Mouse (Mus musculus): ENCODE results near the gene Ndufc2. TPM values are rescaled to one million over a fixed set of nuclear protein-coding genes. Genes with fewer than 3 reads are reported as not detected.
"Not testable (repeated sequence)": the region's sequence is repeated elsewhere in the genome, so short reads cannot be mapped to it uniquely, and the experiment has no call there.

The Ndufc2 gene
- polyA plus RNA-seq, 1 experiment from 2014 or later = 352 TPM

GRCm38 (mm10) chr7:97433517-97433916 is 33.7 kb downstream of the Ndufc2 start:
- WGBS = 74% methylated on average over 3 of the region's 3 CpGs
- ATAC-seq (ENCODE audit: insufficient number of reproducible peaks, insufficient read depth, low FRiP score, low TSS enrichment); H3K9ac ChIP-seq; H3K4me3 ChIP-seq; H3K27ac ChIP-seq; H3K27me3 ChIP-seq; H3K9me3 ChIP-seq; H3K4me2 ChIP-seq (replicated peaks); H3K36me3 ChIP-seq: not testable (repeated sequence)
- peaks cover 13% of the 10 kb centered on the region for H3K4me1 ChIP-seq

GRCm38 (mm10) chr7:97434517-97434916 is 34.7 kb downstream of the Ndufc2 start:
- Histone ChIP-seq H3K9me3 (no peaks in the 10 kb centered on the region), H3K27ac (no peak overlapping the region), H3K9ac (no peak overlapping the region), H3K27me3 (no peaks in the 10 kb centered on the region), H3K4me3 (no peak overlapping the region), H3K4me1 (peaks cover 12% of the 10 kb centered on the region), H3K4me2 (replicated peaks) (no peak overlapping the region), H3K36me3 (no peaks in the 10 kb centered on the region)
- 80% methylated on average over 10 of the region's 10 CpGs for WGBS
- no peak for ATAC-seq (ENCODE audit: insufficient number of reproducible peaks, insufficient read depth, low FRiP score, low TSS enrichment)

GRCm38 (mm10) chr7:97438986-97439385 is 39.2 kb downstream of the Ndufc2 start:
- no peak for ATAC-seq (ENCODE audit: insufficient number of reproducible peaks, insufficient read depth, low FRiP score, low TSS enrichment)
- H3K36me3 ChIP-seq = no peaks in the 10 kb centered on the region
- H3K9ac ChIP-seq = no peak overlapping the region
- no peaks in the 10 kb centered on the region; the same call in 1 of the 2 replicates for H3K9me3 ChIP-seq
- H3K27ac ChIP-seq = no peak overlapping the region
- no peak overlapping the region for H3K4me2 ChIP-seq (replicated peaks)
- H3K27me3 ChIP-seq = no peaks in the 10 kb centered on the region
- no peak overlapping the region for H3K4me3 ChIP-seq
- no peaks in the 10 kb centered on the region for H3K4me1 ChIP-seq

- WGBS = 18% methylated on average over 6 of the region's 6 CpGs
- H3K4me3 ChIP-seq = no peak overlapping the region
- peaks cover 10% of the 10 kb centered on the region; the same call in 1 of the 2 replicates for H3K4me1 ChIP-seq
- no peak overlapping the region for H3K9ac ChIP-seq
- H3K27ac ChIP-seq = peak overlapping the region; percentile 80
- no peak overlapping the region for H3K4me2 ChIP-seq (replicated peaks)
- no peaks in the 10 kb centered on the region; the same call in 1 of the 2 replicates for H3K9me3 ChIP-seq
- no peaks in the 10 kb centered on the region for H3K27me3 ChIP-seq
- peak; percentile 84 for ATAC-seq (ENCODE audit: insufficient number of reproducible peaks, insufficient read depth, low FRiP score, low TSS enrichment)
- no peaks in the 10 kb centered on the region for H3K36me3 ChIP-seq
Measured at GRCm38 (mm10) chr7:97446171-97446925, 46.5 kb downstream of the Ndufc2 start.

GRCm38 (mm10) chr7:97447050-97447531 is 47.3 kb downstream of the Ndufc2 start:
- no peaks in the 10 kb centered on the region for H3K27me3 ChIP-seq
- H3K4me2 ChIP-seq (replicated peaks) = no peak overlapping the region
- no peaks in the 10 kb centered on the region for H3K9me3 ChIP-seq
- peaks cover 10% of the 10 kb centered on the region; the same call in 1 of the 2 replicates for H3K4me1 ChIP-seq
- 48% methylated on average over 6 of the region's 6 CpGs for WGBS
- no peak overlapping the region for H3K4me3 ChIP-seq
- no peak overlapping the region for H3K9ac ChIP-seq
- no peaks in the 10 kb centered on the region for H3K36me3 ChIP-seq
- H3K27ac ChIP-seq = peak overlapping the region; percentile 80
- ATAC-seq (ENCODE audit: insufficient number of reproducible peaks, insufficient read depth, low FRiP score, low TSS enrichment) = no peak

GRCm38 (mm10) chr7:97451023-97451422 is 51.2 kb downstream of the Ndufc2 start, which contains the start of gene Kctd14:
Gene Kctd14, plus strand, starts transcription at chr7:97451323.
- 86% methylated on average over 2 of the region's 2 CpGs for WGBS
- not testable (repeated sequence) for H3K27ac ChIP-seq; H3K9me3 ChIP-seq; H3K4me3 ChIP-seq; ATAC-seq (ENCODE audit: insufficient number of reproducible peaks, insufficient read depth, low FRiP score, low TSS enrichment); H3K36me3 ChIP-seq; H3K4me2 ChIP-seq (replicated peaks); H3K9ac ChIP-seq; H3K27me3 ChIP-seq
- peaks cover 10% of the 10 kb centered on the region; the same call in 1 of the 2 replicates for H3K4me1 ChIP-seq

GRCm38 (mm10) chr7:97452196-97452595 is 52.4 kb downstream of the Ndufc2 start:
- WGBS = 80% methylated on average over 6 of the region's 6 CpGs
- H3K9ac ChIP-seq = no peak overlapping the region
- peaks cover 3% of the 10 kb centered on the region; the same call in 1 of the 2 replicates for H3K4me1 ChIP-seq
- H3K9me3 ChIP-seq = no peaks in the 10 kb centered on the region
- no peak overlapping the region for H3K4me3 ChIP-seq
- no peak overlapping the region for H3K27ac ChIP-seq
- no peaks in the 10 kb centered on the region for H3K27me3 ChIP-seq
- H3K4me2 ChIP-seq (replicated peaks) = no peak overlapping the region
- ATAC-seq (ENCODE audit: insufficient number of reproducible peaks, insufficient read depth, low FRiP score, low TSS enrichment) = no peak
- no peaks in the 10 kb centered on the region for H3K36me3 ChIP-seq

GRCm38 (mm10) chr7:97453141-97453921 is 53.5 kb downstream of the Ndufc2 start:
- Histone ChIP-seq H3K36me3 (no peaks in the 10 kb centered on the region), H3K4me1 (no peaks in the 10 kb centered on the region; the same call in 1 of the 2 replicates), H3K4me3 (peak overlapping the region; percentile 41), H3K9me3 (no peaks in the 10 kb centered on the region), H3K9ac (peak overlapping the region; percentile 57), H3K4me2 (replicated peaks) (peak overlapping the region; percentile 84), H3K27me3 (no peaks in the 10 kb centered on the region), H3K27ac (0 out of 2 replicates have a peak overlapping the region, but pooled peaks have one; percentile 11)
- 7% methylated on average over 27 of the region's 27 CpGs for WGBS
- 0 out of 2 replicates have a peak, but pooled peaks have one; percentile 43 for ATAC-seq (ENCODE audit: insufficient number of reproducible peaks, insufficient read depth, low FRiP score, low TSS enrichment)

GRCm38 (mm10) chr7:97454795-97455194 is 55.0 kb downstream of the Ndufc2 start:
- Histone ChIP-seq H3K9ac (no peak overlapping the region), H3K27ac (no peak overlapping the region), H3K4me1 (no peaks in the 10 kb centered on the region; the same call in 1 of the 2 replicates), H3K9me3 (no peaks in the 10 kb centered on the region), H3K4me3 (no peak overlapping the region), H3K36me3 (no peaks in the 10 kb centered on the region), H3K4me2 (replicated peaks) (no peak overlapping the region), H3K27me3 (no peaks in the 10 kb centered on the region)
- ATAC-seq (ENCODE audit: insufficient number of reproducible peaks, insufficient read depth, low FRiP score, low TSS enrichment) = no peak
- 91% methylated on average over 10 of the region's 10 CpGs for WGBS

- WGBS = 62% methylated on average over 3 of the region's 3 CpGs
- Histone ChIP-seq H3K9ac (no peak overlapping the region), H3K4me2 (replicated peaks) (no peak overlapping the region), H3K36me3 (no peaks in the 10 kb centered on the region), H3K27ac (no peak overlapping the region), H3K9me3 (no peaks in the 10 kb centered on the region), H3K4me3 (no peak overlapping the region), H3K27me3 (no peaks in the 10 kb centered on the region), H3K4me1 (no peaks in the 10 kb centered on the region; the same call in 1 of the 2 replicates)
- ATAC-seq (ENCODE audit: insufficient number of reproducible peaks, insufficient read depth, low FRiP score, low TSS enrichment) = no peak
Measured at GRCm38 (mm10) chr7:97455577-97455976, 55.8 kb downstream of the Ndufc2 start.
